Mouse (Mus musculus) stomach, embryonic 16.5 days (tissue): ENCODE measurements around the gene Fndc7. TPM values are rescaled to one million over a fixed set of nuclear protein-coding genes. Genes with fewer than 3 reads are reported as not detected.

Experiments used
- polyA plus RNA-seq: library from polyadenylated mRNA; unstranded; fragments of >200 nt; fragmentation: Nextera tagmentation; extraction: Ambion mirVana; gene quantifications from 2 replicates; pipeline ENCODE4 v1.2.1, GENCODE M21; 2015

Gene Fndc7
- polyA plus RNA-seq, 1 experiment from 2014 or later, result 0.40 TPM

Other genes with a start within 250 kb of the Fndc7 start
- gene Clcc1, start 236.1 kb downstream of the Fndc7 start, polyA plus RNA-seq, result 74.3 and 81.4 TPM in 2 replicates
- 51.3 and 57.7 TPM in 2 replicates for gene Gpsm2, start 167.7 kb downstream of the Fndc7 start, polyA plus RNA-seq
- gene Aknad1, start 150.3 kb downstream of the Fndc7 start, polyA plus RNA-seq, result 0.49 and 0.97 TPM in 2 replicates
- gene Stxbp3, start 49.5 kb downstream of the Fndc7 start, polyA plus RNA-seq, result 44.6 and 51.0 TPM in 2 replicates
- gene Prpf38b, start 21.7 kb upstream of the Fndc7 start, polyA plus RNA-seq, result 66.0 and 69.4 TPM in 2 replicates
- gene Henmt1, start 49.9 kb upstream of the Fndc7 start, polyA plus RNA-seq, result 0.49 and 0.55 TPM in 2 replicates
- not detected in 2 replicates for gene Gm9857, start 50.4 kb upstream of the Fndc7 start, polyA plus RNA-seq
- 8.0 and 8.8 TPM in 2 replicates for gene Fam102b, start 137.6 kb upstream of the Fndc7 start, polyA plus RNA-seq
- not detected in 2 replicates for gene Slc25a54, start 190.5 kb upstream of the Fndc7 start, polyA plus RNA-seq
- 45.2 and 48.3 TPM in 2 replicates for gene Slc25a24, start 233.1 kb upstream of the Fndc7 start, polyA plus RNA-seq